Mouse (Mus musculus) liver, postnatal 0 days (tissue): Measurements from ENCODE around the gene Pepd.

ENCODE experiments used
- CTCF ChIP-seq: sonication (generic); IDR thresholded peaks from 2 replicates; pipeline ENCODE4 v1.5.1; 2016; ENCODE audit warnings: antibody characterized with exemption, low read depth
- EP300 ChIP-seq: IDR thresholded peaks from 2 replicates; pipeline ENCODE4 v1.6.1; 2016; ENCODE audit warnings: antibody characterized with exemption, low read depth, mild to moderate bottlenecking

- TF ChIP-seq CTCF (no peak), EP300 (no peak)
These were observed 20.5 kb downstream of the Pepd start for GRCm38 (mm10) chr7:34932631-34933030.
